Mouse (Mus musculus) embryonic facial prominence, embryonic 13.5 days (tissue): ENCODE measurements around the gene Akap11. TPM values are rescaled to one million over a fixed set of nuclear protein-coding genes. Genes with fewer than 3 reads are reported as not detected.

Experiments
- ATAC-seq: fragments of 200-750 bp; cut with Nextera tagmentation; 2 replicates; pipeline ENCODE4 v1.8.0; 2017; ENCODE audit warnings: low read depth; ENCODE audit not compliant: insufficient number of reproducible peaks, insufficient read depth, low FRiP score, low TSS enrichment
- H3K27ac ChIP-seq: fragments of 300-500 bp; sonication (generic); 2 replicates; pipeline ENCODE4 v1.5.1; 2015; ENCODE audit warnings: moderate library complexity, mild to moderate bottlenecking, inconsistent platforms
- H3K27me3 ChIP-seq: fragments of 300-500 bp; sonication (generic); 2 replicates; pipeline ENCODE4 v1.6.1; 2015; ENCODE audit warnings: mild to moderate bottlenecking, inconsistent platforms
- H3K36me3 ChIP-seq: fragments of 300-500 bp; sonication (generic); 2 replicates; pipeline ENCODE4 v1.6.1; 2015; ENCODE audit warnings: mild to moderate bottlenecking, inconsistent platforms
- H3K4me1 ChIP-seq: fragments of 300-500 bp; sonication (generic); 2 replicates; pipeline ENCODE4 v1.6.1; 2015; ENCODE audit warnings: inconsistent platforms
- H3K4me2 ChIP-seq: fragments of 300-500 bp; sonication (generic); 2 replicates; pipeline ENCODE4 v1.6.1; 2015; ENCODE audit warnings: moderate library complexity, mild to moderate bottlenecking, inconsistent platforms
- H3K4me3 ChIP-seq: fragments of 300-500 bp; sonication (generic); 2 replicates; pipeline ENCODE4 v1.5.1; 2015; ENCODE audit warnings: mild to moderate bottlenecking, inconsistent platforms
- H3K9ac ChIP-seq: fragments of 300-500 bp; sonication (generic); 2 replicates; pipeline ENCODE4 v1.6.1; 2015; ENCODE audit warnings: mild to moderate bottlenecking, inconsistent platforms
- H3K9me3 ChIP-seq: fragments of 300-500 bp; sonication (generic); 2 replicates; pipeline ENCODE4 v1.6.1; 2016; ENCODE audit warnings: inconsistent platforms
- WGBS: fragments of 180-500 bp; shearing (Covaris S2); methylation state at CpG from one replicate; pipeline ENCODE4 v1.1.7; 2015; ENCODE audit warnings: mixed read lengths; 5-methylcytosine and 5-hydroxymethylcytosine counted together
- polyA plus RNA-seq: library from polyadenylated mRNA; unstranded; fragments of >200 nt; fragmentation: Nextera tagmentation; extraction: Ambion mirVana; gene quantifications from 2 replicates; pipeline ENCODE4 v1.2.1, GENCODE M21; 2015

Akap11 gene
- polyA plus RNA-seq, 1 experiment from 2014 or later: 22.3 TPM

DNA sequence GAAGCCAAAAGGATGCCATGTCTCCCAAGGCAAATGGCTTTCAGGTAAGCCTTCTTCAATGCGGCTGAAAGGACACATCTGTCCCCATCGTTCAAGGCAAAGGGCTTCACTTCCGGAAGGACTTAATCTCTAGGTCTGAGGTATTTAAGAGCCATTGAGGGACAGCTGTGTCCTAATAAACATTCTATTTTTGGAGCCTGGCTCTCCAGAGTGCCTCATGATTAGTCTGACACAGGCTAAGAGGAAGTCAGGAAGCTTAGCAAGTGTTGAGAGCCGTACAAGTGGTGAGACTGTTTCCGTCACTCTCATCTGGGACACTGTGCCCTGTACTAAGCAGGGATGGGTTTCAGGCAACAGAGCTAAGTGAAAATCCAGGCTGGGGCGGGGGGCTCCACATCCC is 12.2 kb upstream of the Akap11 start:
- ATAC-seq: no peak

GRCm38 (mm10) chr14:78541319-78541718 is 4.7 kb upstream of the Akap11 start:
- Histone ChIP-seq H3K9ac (no peak overlapping the region), H3K4me3 (no peak overlapping the region), H3K27me3 (no peaks in the 10 kb centered on the region), H3K9me3 (no peaks in the 10 kb centered on the region), H3K36me3 (no peaks in the 10 kb centered on the region), H3K27ac (no peak overlapping the region), H3K4me2 (no peak overlapping the region), H3K4me1 (peaks cover 6% of the 10 kb centered on the region; the same call in 1 of the 2 replicates)
- WGBS: 74% methylated on average over 3 of the region's 3 CpGs
- no peak for ATAC-seq

More for the DNA sequence above, 12.2 kb upstream of the Akap11 start:
- Histone ChIP-seq H3K4me1 (no peaks in the 10 kb centered on the region), H3K4me2 (no peak overlapping the region), H3K4me3 (no peak overlapping the region), H3K27me3 (no peaks in the 10 kb centered on the region), H3K27ac (no peak overlapping the region), H3K9me3 (no peaks in the 10 kb centered on the region), H3K9ac (no peak overlapping the region), H3K36me3 (no peaks in the 10 kb centered on the region)
- WGBS: 78% methylated on average over 6 of the region's 6 CpGs

GRCm38 (mm10) chr14:78539821-78540220 is 3.2 kb upstream of the Akap11 start:
- no peak overlapping the region for H3K9ac ChIP-seq
- no peak overlapping the region for H3K27ac ChIP-seq
- H3K4me1 ChIP-seq: peaks cover 12% of the 10 kb centered on the region
- H3K4me2 ChIP-seq: no peak overlapping the region
- WGBS: 89% methylated on average over 1 of the region's 1 CpGs
- H3K9me3 ChIP-seq: no peaks in the 10 kb centered on the region
- no peak for ATAC-seq
- no peaks in the 10 kb centered on the region for H3K27me3 ChIP-seq
- no peak overlapping the region for H3K4me3 ChIP-seq
- H3K36me3 ChIP-seq: no peaks in the 10 kb centered on the region

DNA sequence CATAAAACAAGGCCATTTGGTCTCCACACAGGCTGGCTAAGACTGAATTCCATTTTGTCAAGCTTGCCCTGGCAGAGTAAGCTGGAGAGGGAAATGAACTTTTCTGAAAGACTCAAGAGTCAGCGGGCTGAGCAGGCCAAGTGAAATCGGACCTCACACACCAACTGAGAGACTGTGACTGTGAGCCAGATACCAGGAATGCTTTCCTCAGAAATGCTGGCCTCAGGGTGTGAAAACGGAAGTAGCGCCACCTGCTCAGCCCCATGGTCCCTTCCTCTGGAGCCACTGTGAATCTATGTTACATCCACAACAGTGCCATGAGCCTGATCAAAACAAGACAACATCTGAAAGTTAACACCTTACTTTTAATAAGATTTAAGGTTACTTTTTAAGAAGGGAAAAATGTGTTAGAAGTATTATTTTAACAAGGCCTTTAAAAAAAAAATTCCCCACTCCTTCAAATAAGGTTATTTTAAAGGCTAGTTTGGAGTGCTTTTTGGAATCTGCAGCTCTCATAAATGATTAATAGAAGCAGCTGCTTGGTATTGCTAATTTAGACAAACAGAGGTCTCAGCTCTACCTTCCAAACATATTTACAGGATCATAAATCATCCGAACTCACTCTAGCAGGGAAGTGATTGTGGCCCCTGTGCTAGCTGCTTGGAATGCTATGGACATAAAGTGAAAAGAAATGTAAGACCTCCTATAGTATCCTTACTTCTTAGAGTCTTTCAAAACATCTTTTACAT is 2.1 kb upstream of the Akap11 start:
- peaks cover 17% of the 10 kb centered on the region for H3K4me1 ChIP-seq
- no peaks in the 10 kb centered on the region for H3K9me3 ChIP-seq
- H3K4me3 ChIP-seq: no peak overlapping the region
- H3K9ac ChIP-seq: no peak overlapping the region
- 30% methylated on average over 5 of the region's 5 CpGs for WGBS
- no peaks in the 10 kb centered on the region for H3K36me3 ChIP-seq
- no peak for ATAC-seq
- no peak overlapping the region for H3K4me2 ChIP-seq
- no peaks in the 10 kb centered on the region for H3K27me3 ChIP-seq
- no peak overlapping the region; the same call in 1 of the 2 replicates for H3K27ac ChIP-seq

GRCm38 (mm10) chr14:78537551-78537950 is 943 bp upstream of the Akap11 start:
- H3K27ac ChIP-seq: peak overlapping the region; percentile 78; the same call in 1 of the 2 replicates
- H3K9me3 ChIP-seq: no peaks in the 10 kb centered on the region
- peak overlapping the region; percentile 99; the same call in 1 of the 2 replicates for H3K9ac ChIP-seq
- H3K4me2 ChIP-seq: peak overlapping the region; percentile 79
- H3K36me3 ChIP-seq: no peaks in the 10 kb centered on the region
- ATAC-seq: no peak
- no peaks in the 10 kb centered on the region for H3K27me3 ChIP-seq
- peak overlapping the region; percentile 91 for H3K4me3 ChIP-seq
- WGBS: 44% methylated on average over 6 of the region's 6 CpGs
- H3K4me1 ChIP-seq: peaks cover 17% of the 10 kb centered on the region

DNA sequence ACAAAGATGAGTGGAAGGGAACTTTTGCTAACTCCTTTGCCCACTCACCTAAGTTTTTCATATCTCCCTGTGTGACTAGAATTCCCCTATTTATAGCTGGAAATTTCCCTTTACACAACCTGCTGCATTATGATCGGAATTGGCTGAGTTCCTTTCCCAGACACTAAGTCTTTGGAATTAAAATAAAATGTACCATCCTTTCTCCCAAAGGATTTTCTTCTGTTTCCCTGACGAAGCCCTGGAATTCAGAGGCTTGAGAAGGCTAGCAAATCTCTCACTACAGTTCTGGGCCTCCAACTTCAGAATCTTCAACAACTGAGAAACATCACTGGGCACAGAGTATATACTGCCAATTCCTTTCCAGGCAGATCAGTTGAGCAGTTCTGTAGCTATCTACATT is 1.2 kb downstream of the Akap11 start:
- no peak overlapping the region for H3K27ac ChIP-seq

DNA sequence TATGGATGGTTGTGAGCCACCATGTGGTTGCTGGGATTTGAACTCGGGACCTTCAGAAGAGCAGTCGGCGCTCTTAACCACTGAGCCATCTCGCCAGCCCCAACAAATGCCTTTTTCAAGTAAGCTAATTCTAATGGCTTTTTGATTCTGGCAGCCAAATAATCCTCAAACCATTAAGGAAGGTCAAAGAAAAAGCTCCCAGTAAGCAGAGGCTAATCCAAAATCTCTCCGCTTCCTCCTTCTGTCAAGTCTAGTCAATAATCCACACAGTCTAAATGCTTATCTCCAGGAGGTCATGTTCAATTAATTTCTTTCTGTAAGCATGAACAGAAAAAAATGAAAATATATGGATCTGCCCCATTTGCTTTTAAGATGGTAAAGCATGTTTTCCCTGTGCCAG is 2.0 kb downstream of the Akap11 start:
- ATAC-seq: no peak
- 97% methylated on average over 5 of the region's 5 CpGs for WGBS
- H3K27ac ChIP-seq: no peak overlapping the region
- H3K4me2 ChIP-seq: no peak overlapping the region
- no peak overlapping the region for H3K4me3 ChIP-seq
- H3K9me3 ChIP-seq: no peaks in the 10 kb centered on the region
- H3K27me3 ChIP-seq: no peaks in the 10 kb centered on the region
- no peak overlapping the region for H3K9ac ChIP-seq
- peaks cover 22% of the 10 kb centered on the region for H3K4me1 ChIP-seq
- H3K36me3 ChIP-seq: no peaks in the 10 kb centered on the region

More for the DNA sequence above, 1.2 kb downstream of the Akap11 start:
- WGBS: 40% methylated on average over 2 of the region's 2 CpGs
- Histone ChIP-seq H3K36me3 (no peaks in the 10 kb centered on the region), H3K9me3 (no peaks in the 10 kb centered on the region), H3K27me3 (no peaks in the 10 kb centered on the region), H3K4me1 (peaks cover 22% of the 10 kb centered on the region), H3K4me3 (peak overlapping the region; percentile 91), H3K9ac (peak overlapping the region; percentile 99), H3K4me2 (peak overlapping the region; percentile 79)
- no peak for ATAC-seq

DNA sequence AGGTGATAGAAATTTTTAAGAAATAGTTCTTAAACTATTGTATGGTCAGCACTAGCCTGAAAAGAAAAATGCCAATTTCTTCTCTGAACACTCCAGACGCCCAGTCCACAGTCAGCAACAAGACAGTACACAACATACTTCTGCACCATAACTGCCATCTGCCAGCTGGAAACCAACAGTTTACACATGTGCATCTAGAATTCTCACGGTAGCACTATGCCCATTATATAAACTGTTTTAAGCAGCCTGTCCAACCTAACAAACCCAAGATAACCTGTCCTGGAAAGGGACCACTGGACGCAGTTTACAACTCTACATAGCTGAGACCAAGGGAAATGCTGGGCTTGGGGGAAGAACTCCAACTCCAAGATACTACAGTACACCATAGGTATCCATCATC is 2.9 kb downstream of the Akap11 start:
- ATAC-seq: no peak
- H3K9me3 ChIP-seq: no peaks in the 10 kb centered on the region
- no peak overlapping the region for H3K4me3 ChIP-seq
- no peaks in the 10 kb centered on the region for H3K36me3 ChIP-seq
- no peaks in the 10 kb centered on the region for H3K27me3 ChIP-seq
- 85% methylated on average over 3 of the region's 3 CpGs for WGBS
- H3K27ac ChIP-seq: no peak overlapping the region
- H3K4me1 ChIP-seq: peaks cover 27% of the 10 kb centered on the region
- no peak overlapping the region for H3K4me2 ChIP-seq
- H3K9ac ChIP-seq: no peak overlapping the region

DNA sequence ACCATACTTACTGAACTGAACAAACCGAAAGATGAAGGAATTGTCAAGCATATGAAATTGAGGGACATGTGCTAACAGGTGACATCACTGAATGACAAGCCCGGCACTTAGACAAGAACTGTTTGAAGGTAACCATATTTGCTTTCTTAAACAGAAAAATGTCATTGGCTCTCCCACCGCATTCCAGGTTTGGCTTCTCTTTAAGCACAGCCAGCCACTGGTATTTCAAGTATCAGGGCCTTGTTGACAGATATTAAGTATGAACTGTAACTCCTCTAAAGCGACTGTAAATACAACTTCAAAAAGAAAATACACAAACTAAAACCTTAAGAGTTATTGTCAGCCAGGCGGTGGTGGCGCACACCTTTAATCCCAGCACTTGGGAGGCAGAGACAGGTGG is 4.3 kb downstream of the Akap11 start:
- no peak for ATAC-seq
- H3K4me3 ChIP-seq: no peak overlapping the region

DNA sequence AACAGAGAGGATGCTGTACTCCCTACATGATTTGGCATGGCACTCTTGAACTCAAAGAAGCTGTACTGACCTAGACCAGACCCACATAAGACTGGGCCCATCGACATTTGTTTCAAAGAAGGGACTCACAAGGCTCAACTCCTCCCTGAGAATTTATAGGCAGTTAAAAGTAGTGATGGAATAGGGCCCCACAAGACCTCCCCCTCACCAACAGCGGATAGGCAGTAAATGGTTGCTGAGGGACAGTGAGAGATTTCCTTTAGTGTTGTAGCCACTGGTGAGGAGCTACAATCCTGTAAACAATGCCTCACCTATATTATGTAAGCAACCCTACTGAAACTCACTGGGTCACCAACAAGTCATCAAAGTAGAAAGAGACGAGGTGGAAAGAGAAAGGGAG is 6.4 kb downstream of the Akap11 start:
- H3K9ac ChIP-seq: no peak overlapping the region
- H3K9me3 ChIP-seq: no peaks in the 10 kb centered on the region
- 90% methylated on average over 3 of the region's 3 CpGs for WGBS
- no peaks in the 10 kb centered on the region for H3K27me3 ChIP-seq
- no peak for ATAC-seq
- no peak overlapping the region for H3K27ac ChIP-seq
- no peak overlapping the region for H3K4me3 ChIP-seq
- H3K4me1 ChIP-seq: peaks cover 28% of the 10 kb centered on the region
- no peak overlapping the region for H3K4me2 ChIP-seq
- H3K36me3 ChIP-seq: no peaks in the 10 kb centered on the region

More for the DNA sequence above, 4.3 kb downstream of the Akap11 start:
- Histone ChIP-seq H3K9me3 (no peaks in the 10 kb centered on the region), H3K9ac (no peak overlapping the region), H3K4me2 (no peak overlapping the region), H3K27me3 (no peaks in the 10 kb centered on the region), H3K36me3 (no peaks in the 10 kb centered on the region), H3K27ac (no peak overlapping the region), H3K4me1 (peaks cover 27% of the 10 kb centered on the region)
- WGBS: 88% methylated on average over 6 of the region's 6 CpGs

DNA sequence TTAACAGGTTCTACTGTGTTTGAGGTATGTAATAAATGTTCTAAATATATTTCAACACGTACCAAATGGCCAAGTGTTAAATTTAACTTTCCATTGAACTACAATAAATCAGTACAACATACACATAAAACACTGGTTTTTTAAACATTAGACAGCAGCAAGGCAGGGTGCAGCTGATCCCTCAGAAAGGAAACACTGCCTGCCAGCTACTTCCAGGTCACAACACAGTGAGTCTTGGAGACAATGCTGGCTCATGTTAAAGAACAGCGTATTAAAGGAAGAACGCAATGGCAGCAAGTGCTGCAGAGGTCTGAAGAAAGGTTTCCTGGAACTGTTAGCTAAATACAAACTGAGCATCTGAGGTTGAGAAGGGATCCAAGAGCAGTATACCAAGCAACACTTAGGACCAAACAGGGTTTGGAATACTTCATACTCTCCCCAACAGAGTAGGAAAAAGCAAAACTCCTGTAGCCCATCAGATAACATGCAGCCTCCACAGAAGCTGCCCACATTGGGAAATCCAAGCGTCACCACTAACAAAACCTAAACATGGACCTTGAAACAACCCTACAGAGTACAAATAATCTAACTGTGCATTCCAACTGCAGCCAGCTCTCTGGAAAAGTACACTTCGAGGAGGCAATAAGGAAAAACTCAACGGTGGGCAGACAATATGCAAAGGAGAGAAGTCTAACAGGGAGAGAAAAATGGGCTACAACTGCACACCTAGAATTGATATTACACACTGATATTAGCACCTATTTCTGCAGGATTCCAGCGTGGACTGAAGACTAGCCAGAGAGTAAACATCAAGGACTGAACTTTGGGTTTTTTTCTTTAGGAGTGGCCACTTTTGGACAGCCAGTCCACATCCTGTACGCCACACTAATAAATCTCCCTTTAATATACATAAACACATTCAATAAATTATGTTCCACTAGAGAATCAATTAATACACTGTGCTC is 7.9 kb downstream of the Akap11 start:
- peaks cover 22% of the 10 kb centered on the region; the same call in 1 of the 2 replicates for H3K4me1 ChIP-seq
- WGBS: 92% methylated on average over 8 of the region's 8 CpGs
- H3K4me2 ChIP-seq: no peak overlapping the region
- H3K9me3 ChIP-seq: no peaks in the 10 kb centered on the region
- H3K36me3 ChIP-seq: no peaks in the 10 kb centered on the region
- H3K4me3 ChIP-seq: no peak overlapping the region
- ATAC-seq: no peak
- H3K27me3 ChIP-seq: no peaks in the 10 kb centered on the region
- H3K9ac ChIP-seq: no peak overlapping the region
- no peak overlapping the region for H3K27ac ChIP-seq
